Mouse (Mus musculus) large intestine, adult 2 months (tissue): Measurements from ENCODE around the gene Xrcc6. TPM values are rescaled to one million over a fixed set of nuclear protein-coding genes. Genes with fewer than 3 reads are reported as not detected.

Experiments
- DNase-seq: peaks from one replicate; pipeline ENCODE4 v3.0.0-alpha.2; 2012; ENCODE audit warnings: low read depth, low spot score
- WGBS: fragments of 180-500 bp; shearing (Covaris S2); methylation state at CpG from one replicate; pipeline ENCODE4 v1.1.7; 2018; 5-methylcytosine and 5-hydroxymethylcytosine counted together
- polyA plus RNA-seq: library from polyadenylated mRNA; depleted of rRNA; stranded (reverse); fragments of >200 nt; gene quantifications from 2 replicates; pipeline ENCODE4 v1.2.3, GENCODE M21; 2012

The Xrcc6 gene
- polyA plus RNA-seq, 1 experiment = 16.8 TPM

DNA sequence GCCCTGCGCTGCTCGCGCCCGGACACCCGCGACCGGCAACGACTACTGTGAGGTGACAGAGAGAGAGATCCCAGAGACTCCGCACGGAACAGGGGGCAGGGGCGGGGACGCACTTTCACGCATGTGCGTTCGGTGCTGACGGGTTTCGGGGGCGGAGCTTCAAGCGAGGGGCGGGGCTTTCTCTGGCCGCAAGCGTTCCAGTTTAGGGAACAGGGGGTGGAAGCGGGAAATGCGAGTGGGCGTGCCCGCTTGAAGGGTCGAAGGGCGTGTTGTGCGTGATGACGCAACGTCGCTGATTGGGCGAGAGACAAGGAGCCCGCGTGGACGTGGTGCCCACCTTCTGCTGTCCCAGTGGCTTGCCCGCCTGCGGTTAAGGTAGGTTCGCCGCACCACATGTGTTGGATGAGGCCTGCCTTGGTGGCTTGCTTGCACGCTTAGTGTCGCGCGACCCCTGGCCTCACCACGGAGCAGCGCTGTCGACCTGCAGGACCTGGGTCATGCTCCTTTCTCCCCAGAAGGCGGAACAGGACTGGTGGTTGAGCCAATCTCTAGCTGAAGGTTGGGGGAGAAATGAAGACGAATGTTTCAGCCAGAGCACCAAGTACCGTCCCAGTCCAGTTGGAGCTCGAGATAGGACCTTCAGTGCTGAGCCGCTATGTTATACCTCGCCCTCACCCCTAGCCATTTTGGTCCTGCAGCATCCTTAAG lies 28.6 kb downstream of the Xrcc6 start:
- under 1% methylated on average over 53 of the region's 53 CpGs for WGBS

DNA sequence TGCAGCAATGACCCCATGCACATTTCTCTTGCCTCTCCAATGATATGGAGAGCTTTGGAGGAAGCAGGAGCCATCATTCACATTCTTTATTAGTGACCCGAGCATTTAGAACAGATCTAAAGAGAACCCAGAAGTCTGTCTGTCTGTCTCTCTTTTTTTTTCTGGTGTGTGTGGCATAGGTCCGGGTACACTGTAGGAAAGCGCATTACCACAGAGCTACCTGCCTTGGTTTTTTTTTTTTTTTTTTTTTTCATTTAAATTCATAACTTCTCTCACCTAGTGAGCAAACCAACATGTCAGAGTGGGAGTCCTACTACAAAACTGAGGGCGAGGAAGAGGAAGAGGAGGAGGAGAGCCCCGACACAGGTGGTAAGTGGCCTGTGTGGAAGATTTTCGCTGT lies 29.2 kb downstream of the Xrcc6 start:
- DNase-seq = no peak
- 4% methylated on average over 6 of the region's 6 CpGs for WGBS

More for the DNA sequence above, 28.6 kb downstream of the Xrcc6 start:
- DNase-seq = peak; percentile 92

DNA sequence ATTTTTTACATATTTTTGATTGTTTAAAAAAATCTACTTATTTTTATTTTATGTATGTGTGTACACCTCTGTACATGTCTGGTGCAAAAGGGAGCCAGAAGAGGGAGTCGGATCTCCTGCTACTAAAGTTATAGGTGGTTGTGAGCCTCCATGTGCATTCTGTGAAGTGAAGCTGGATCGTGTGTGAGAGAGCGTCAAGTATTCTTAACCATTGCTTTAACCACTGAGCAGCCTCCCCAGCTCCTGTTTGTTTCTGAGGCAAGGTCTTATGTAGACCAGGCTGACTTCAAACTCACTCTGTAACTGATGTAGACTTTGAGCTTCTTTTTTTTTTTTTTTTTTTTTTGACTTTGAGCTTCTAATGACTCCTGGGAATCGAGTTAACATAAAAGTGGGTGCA lies 29.8 kb downstream of the Xrcc6 start:
- 48% methylated on average over 4 of the region's 4 CpGs for WGBS
- no peak for DNase-seq

DNA sequence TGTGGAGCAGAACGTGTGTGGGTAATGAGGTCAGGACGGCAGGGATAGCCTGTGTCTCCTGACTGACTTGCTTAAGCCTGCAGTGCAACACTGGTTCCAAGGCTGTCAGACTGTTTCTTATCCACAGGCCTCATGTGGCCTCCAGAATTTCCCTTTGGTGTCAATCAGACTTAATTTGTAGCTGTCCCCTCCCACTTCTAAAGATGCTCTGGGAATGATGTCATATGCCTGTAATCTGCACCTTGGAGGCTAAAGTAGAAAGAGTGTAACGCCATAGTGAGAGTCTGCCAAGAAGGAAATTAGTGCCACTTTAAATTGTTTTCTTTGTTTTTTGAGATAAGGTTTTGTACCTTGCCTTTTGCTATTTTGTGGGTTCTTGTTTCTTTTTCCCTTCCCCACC lies 31.7 kb downstream of the Xrcc6 start:
- 54% methylated on average over 3 of the region's 3 CpGs for WGBS

DNA sequence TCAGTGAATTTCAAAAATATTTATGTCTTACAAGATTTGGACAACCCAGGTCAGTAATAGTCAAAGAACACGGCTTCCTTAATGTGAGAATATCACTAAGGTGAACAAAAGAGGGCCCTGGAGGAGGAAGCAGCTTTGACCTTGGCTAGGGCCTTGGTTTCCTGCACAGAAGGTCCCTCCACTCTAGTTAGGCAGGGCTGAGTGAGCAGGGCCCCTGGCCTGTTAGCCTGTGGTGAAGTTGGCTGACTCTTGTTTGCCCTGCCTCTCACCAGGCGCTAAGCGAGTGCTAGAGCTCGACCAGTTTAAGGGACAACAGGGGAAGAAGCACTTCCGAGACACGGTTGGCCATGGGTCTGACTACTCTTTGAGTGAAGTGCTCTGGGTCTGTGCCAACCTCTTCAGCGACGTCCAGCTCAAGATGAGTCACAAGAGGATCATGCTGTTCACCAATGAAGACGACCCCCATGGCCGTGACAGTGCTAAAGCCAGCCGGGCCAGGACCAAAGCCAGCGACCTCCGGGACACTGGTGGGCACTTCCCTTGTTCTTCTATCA lies 35.0 kb downstream of the Xrcc6 start:
- no peak for DNase-seq
- 74% methylated on average over 13 of the region's 13 CpGs for WGBS

More for the DNA sequence above, 31.7 kb downstream of the Xrcc6 start:
- DNase-seq = no peak

DNA sequence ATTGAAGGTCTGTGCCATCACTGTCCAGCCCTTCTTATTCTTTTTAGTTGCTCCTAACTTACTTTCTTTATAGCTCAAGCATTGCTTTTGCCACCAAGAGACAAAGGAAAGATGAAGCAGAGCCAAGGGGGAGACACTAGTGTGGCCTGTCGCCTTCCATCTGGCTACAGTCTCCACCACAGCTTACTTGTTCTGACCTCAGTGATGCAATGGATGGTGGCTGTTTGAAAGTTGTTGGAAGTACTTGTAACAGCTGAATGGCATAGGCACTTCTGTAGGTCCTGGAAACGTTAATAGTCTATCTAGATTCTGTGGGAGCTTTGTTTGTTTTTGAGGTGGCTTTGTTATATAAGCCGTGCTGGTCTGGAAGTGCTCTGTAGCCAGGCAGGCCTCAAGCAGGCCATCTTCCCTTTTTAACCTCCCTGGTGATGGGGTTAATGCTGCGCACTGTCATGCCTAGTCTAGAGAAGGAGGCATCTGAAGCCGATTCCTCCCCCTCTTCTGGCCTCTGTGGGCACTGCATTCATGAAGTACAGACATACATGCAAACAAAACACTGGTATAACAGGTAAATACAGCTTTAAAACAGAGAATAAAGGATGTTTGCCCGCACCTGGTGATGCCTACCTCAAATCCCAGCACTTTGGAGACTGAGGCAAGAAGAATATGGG lies 36.5 kb downstream of the Xrcc6 start:
- no peak for DNase-seq
- 82% methylated on average over 6 of the region's 6 CpGs for WGBS

DNA sequence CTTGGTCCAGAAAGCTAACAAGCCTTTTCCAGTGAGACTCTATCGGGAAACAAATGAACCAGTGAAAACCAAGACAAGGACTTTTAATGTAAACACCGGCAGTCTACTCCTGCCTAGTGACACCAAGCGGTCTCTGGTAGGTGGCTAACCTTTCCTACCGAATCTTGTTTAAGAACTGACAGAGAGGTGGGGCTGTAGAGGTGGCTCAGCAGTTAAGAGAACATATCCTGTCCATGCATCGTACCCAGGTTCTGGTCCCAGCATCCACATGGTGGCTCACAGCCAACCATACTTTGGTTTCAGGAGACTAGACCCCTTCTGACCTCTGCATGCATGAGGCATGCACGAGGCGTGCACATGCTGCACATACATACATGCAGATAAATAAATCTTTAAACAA lies 39.6 kb downstream of the Xrcc6 start:
- 82% methylated on average over 7 of the region's 7 CpGs for WGBS
- DNase-seq = no peak

DNA sequence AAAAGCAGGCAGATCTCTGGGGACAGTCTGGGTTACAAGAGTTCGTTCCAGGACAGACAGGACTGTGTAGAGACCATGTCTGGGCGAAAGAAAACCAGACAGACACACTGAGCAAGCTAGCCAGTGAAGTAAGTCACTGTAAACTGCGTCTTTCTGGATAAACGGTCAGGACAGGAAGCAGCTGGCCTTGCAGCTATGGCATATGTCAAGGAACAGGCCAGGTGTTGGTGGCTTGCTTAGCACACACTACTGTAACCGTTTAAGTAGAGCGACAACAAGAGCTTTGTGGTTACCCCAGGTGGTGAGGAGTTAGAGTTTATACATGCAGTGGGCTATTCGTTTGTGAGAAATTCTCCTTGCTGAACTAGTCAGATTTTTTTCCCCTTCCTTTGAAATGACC lies 40.1 kb downstream of the Xrcc6 start:
- DNase-seq = no peak
- WGBS = 74% methylated on average over 7 of the region's 7 CpGs

DNA sequence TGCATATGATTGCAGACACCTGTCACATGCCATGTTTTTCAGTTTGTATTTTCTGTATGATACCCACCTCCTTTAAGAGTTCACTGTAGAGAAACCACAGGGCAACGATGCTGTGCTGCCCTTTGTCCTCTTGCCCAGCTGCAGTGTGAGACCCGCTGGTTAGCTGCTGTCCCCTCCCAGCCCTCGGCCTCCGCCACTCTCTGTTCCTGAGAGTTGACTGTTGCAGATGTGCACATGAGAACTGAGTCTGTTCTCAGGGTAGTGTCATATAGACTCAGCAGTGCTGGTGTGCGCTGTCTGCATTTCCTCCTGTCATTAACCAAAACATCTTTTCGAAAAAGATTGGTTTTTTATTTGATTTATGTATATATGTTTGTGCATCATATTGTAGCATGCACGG lies 44.8 kb downstream of the Xrcc6 start:
- WGBS = 84% methylated on average over 7 of the region's 7 CpGs

DNA sequence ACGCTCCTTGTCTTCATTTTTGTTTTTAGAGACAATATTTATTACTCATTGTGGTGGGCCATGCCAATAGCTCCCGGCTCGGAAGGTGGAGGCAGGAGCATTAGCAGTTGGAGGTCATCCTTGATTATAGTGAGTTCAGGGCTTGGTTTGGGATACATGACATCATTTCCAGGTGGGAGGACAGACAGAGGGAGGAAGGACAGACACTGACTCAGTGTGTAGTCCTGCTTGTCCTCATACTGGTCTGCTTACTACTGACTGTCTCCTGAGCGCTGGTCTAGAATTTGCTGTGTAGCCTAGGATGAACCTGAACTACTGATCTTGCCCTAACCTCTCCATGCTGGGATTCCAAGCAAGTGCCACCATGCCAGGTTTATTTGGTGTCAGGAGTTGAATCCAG lies 46.1 kb downstream of the Xrcc6 start, which contains the start of gene Desi1:
TSS of gene Desi1 (minus strand) at position 101 of the 400 bp plus-strand sequence.
- 90% methylated on average over 4 of the region's 4 CpGs for WGBS
- DNase-seq = no peak

More for the DNA sequence above, 44.8 kb downstream of the Xrcc6 start:
- no peak for DNase-seq

DNA sequence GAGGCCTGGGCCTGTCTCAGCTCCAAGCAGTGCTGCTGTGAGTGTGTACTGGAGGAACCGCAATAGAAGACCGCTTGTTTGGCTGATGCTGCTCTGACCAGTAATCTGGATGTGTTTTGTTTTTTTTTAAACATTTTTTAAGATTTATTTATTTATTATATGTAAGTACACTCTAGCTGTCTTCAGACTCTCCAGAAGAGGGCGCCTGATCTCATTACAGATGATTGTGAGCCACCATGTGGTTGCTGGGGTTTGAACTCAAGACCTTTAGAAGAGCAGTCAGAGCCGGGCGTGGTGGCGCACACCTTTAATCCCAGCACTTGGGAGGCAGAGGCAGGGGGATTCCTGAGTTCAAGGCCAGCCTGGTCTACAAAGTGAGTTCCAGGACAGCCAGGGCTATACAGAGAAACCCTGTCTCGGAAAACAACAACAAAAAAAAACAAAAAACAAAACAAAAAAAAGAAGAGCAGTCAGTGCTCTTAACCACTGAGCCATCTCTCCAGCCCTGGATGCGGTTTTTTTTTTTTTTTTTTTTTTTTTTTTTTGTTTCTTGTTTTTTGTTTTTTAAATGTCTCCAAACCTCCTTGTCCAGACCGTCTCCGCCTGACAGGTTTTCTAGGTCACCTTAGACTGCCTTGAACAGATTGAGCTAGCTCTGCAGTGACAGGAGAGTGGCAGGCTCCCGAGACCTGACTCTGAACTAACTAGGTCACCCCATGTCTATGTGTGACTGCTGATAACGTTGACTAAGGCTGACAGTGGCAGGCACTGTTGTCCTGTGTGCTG lies 48.5 kb downstream of the Xrcc6 start:
- DNase-seq = no peak

DNA sequence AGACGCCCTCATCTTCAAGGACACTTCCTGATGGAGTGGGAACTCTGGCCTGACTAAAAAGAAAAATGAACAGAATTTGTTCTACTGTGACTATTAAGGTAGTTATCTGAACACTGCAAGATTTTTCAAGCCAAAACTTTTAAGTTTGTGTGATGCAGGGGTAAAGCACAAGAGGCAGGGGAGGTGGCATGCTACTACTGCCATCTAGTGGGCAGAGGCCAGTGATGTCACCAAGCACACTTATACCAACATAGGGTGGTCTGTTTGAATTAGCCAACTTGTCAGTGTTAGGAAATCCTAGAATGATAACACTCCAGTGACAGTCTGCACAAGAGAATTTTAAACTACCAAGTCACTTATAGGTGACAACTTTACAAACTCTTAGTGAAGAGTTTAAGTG lies 53.0 kb downstream of the Xrcc6 start:
- WGBS = 95% methylated on average over 1 of the region's 1 CpGs
- no peak for DNase-seq

More for the DNA sequence above, 48.5 kb downstream of the Xrcc6 start:
- 81% methylated on average over 12 of the region's 12 CpGs for WGBS

DNA sequence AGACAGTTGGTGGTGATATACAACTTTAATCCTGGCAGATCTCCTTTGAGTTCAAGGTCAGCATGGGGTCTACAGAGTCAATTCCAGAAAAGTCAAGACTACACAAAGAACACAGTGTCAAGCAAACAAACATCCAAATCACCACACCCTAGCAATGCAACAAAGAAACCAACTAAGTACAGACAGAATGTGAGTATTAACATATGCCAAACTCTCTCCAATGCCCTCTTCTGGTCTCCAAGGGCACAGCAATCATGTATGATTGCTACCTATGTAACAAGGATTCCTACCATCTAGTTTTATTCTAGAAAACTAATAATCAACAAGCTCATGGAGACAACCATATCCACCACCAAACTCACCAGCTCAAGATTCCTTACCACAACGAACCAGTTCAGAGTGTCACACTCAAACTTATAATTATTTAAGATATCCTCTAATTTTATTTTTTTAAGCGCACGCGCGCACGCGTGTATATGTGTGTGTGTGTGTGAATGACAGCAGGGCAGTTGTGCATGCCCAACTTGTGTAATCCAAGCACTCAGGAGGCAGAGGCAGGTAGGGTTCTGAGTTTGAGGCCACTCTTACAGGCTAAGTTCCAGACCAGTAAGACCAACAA lies 56.6 kb downstream of the Xrcc6 start:
- WGBS = 93% methylated on average over 7 of the region's 7 CpGs
- no peak for DNase-seq

DNA sequence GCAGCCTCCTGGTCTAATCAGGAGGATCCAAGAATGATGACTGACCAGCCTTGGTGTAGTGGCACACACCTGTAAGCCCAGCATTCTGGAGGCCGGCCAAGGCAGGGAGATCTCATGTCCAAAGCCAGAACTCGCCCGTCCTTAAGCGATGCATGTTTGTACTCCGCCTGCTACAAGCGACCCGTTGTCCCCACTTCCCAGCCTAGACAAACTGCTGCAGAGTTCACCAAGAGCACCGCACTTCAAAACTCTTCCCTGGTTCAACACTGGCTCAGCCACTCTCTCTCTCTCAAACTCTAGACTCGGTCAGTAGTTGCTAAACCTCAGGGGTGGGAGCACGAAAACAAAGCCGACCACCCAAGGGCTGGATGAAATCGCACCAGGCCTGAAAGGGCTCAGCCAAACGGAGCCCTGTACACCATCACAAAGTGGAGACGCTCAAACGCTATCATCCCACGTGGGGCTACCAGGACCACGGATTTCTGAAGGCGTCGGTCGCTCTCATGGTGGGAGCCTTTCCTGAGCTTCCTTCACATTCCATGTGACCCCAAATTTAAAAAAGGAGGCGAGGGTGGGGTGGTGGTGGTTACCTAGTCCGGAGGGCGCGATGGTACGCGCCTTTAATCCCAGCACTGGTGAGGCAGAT lies 58.7 kb downstream of the Xrcc6 start:
- no peak for DNase-seq
- WGBS = 2% methylated on average over 26 of the region's 26 CpGs

DNA sequence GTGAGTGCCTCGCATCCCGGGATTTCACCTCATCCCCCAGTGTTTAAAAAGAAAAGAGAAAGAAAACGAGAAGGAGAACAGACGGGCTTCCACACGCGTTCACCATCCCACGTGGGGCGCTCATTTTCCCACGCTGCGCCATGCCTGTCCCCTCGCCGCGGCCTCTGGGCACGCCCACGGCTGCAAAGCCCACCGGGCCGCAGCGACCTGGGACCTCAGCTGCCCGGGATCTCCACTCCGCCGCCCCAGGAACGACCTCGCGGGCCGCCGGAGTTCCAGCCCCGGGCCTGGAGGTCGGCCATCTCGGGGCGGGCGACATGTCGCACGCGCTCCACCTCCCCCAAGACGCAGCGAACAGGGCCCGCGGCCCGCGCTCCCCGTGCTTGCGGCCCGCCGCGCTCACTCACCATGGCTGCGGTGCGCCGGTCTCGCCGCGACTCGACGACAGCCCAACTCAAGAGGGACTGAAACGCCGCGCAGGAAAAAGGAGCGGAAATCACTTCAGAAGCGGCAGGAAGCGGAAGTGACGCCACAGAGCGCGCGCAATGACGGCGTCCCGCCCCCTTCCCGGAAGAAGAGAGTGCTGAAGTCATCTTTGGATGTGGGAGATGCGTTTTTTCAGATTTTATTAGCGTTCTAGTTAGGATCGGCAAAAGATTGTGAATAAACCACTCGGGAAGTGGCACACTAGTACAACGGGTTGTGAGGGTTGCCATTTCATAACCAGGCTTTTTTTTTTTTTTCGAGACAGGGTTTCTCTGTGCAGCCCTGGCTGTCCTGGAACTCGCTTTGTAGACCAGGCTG lies 59.6 kb downstream of the Xrcc6 start, which contains the start of gene Snu13:
TSS of gene Snu13 (minus strand) at position 519 of the 804 bp plus-strand sequence.
- peak; percentile 42 for DNase-seq
- WGBS = under 1% methylated on average over 74 of the region's 74 CpGs

DNA sequence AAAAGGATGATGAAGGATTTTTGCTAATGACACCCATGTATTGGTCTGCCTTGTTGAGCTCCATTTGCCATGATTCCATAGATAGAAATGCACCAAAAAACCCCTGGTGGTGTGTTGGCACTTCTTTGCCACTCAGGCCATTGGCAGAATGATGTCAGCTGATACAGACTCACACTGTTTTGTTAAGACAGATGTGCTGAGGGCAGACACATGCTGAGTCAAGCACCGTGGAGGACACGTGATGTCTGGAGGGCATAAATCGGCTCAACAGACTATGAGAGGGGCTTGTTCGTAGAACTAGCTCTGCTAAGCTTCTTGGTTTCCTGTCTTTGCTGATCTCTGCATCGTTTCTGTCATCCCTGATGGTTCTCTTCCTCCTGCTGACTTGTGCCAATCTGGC lies 64.9 kb downstream of the Xrcc6 start:
- DNase-seq = no peak
- 64% methylated on average over 5 of the region's 5 CpGs for WGBS

DNA sequence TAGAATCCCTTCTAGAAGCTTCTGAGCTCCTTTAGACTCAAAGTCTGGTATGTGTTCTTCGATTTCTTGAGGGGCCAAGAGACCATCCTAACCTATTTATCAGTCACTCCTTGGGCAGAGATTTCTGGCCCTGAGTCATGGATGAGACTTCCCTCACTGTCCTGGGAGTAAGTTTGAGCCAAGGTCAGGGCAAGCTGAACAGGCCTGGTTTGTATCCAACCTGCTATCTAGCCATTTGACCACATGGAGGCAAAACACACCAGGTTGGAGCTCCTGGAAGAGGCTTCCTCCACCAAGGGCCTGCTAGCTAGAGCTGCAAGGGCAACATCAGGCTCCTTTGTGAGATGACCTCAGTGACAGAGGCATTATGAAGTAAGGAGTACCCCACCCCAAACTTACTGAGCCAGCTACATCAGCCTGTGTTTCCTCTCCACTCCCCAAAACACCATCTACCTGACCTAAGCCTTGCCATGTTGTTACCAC lies 71.1 kb downstream of the Xrcc6 start, which contains the start of gene 4930407I10Rik:
TSS of gene 4930407I10Rik (plus strand) at position 433 of the 483 bp plus-strand sequence.
- DNase-seq = no peak
- 74% methylated on average over 1 of the region's 1 CpGs for WGBS

DNA sequence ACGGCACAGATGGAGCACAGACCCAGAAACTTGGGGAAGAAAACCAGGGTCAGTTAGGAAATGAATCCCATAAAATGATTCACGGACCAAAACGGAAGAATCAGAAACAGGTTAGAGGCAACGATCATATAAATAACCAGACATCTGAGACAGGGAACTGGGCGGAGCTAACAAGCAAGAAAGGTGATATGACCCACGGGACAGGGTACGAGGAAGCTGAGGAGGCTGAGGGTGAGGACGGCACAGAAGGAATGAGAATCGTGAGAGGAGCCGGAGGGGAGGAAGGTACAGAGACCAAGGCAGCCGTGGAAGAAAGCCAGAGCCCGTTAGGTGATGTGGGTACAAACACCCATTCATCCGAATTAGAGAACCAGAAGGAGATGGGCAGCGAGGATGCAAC lies 76.3 kb downstream of the Xrcc6 start:
- 37% methylated on average over 14 of the region's 14 CpGs for WGBS
- no peak for DNase-seq
